Mouse (Mus musculus) forebrain, embryonic 11.5 days (tissue): Measurements from ENCODE around the gene Dtnbp1. TPM values are rescaled to one million over a fixed set of nuclear protein-coding genes. Genes with fewer than 3 reads are reported as not detected.
A peak's percentile ranks its signal among the peaks of the same experiment; 100 is the strongest.

Source experiments
- ATAC-seq: fragments of 200-750 bp; cut with Nextera tagmentation; replicated peaks from 2 replicates; pipeline ENCODE4 v1.8.0; 2017; ENCODE audit warnings: moderate TSS enrichment; ENCODE audit not compliant: low FRiP score
- DNase-seq: peaks from one replicate; pipeline ENCODE4 v3.0.0-alpha.2; 2017; ENCODE audit warnings: low spot score
- H3K27ac ChIP-seq: fragments of 300-500 bp; sonication (generic); 2 replicates; pipeline ENCODE4 v1.5.1; 2014; ENCODE audit warnings: low read depth, low read length
- H3K27me3 ChIP-seq: fragments of 300-500 bp; sonication (generic); 2 replicates; pipeline ENCODE4 v1.6.1; 2014; ENCODE audit warnings: mild to moderate bottlenecking, low read length, mixed read lengths; ENCODE audit not compliant: control insufficient read depth, insufficient read depth
- H3K36me3 ChIP-seq: fragments of 300-500 bp; sonication (generic); 2 replicates; pipeline ENCODE4 v1.6.1; 2014; ENCODE audit warnings: mild to moderate bottlenecking, low read length, moderate library complexity, mixed read lengths; ENCODE audit not compliant: control insufficient read depth, insufficient read depth
- H3K4me1 ChIP-seq: fragments of 300-500 bp; sonication (generic); replicated peaks from 2 replicates; pipeline ENCODE4 v1.6.1; 2014; ENCODE audit warnings: low read length, mixed read lengths; ENCODE audit not compliant: control insufficient read depth, insufficient read depth
- H3K4me2 ChIP-seq: fragments of 300-500 bp; sonication (generic); 2 replicates; pipeline ENCODE4 v1.6.1; 2014; ENCODE audit warnings: low read depth, mild to moderate bottlenecking, low read length, moderate library complexity, mixed read lengths; ENCODE audit not compliant: severe bottlenecking
- H3K4me3 ChIP-seq: fragments of 300-500 bp; sonication (generic); 2 replicates; pipeline ENCODE4 v1.5.1; 2014; ENCODE audit warnings: low read depth, low read length
- H3K9ac ChIP-seq: fragments of 300-500 bp; sonication (generic); 2 replicates; pipeline ENCODE4 v1.6.1; 2014; ENCODE audit warnings: low read length
- H3K9me3 ChIP-seq: fragments of 300-500 bp; sonication (generic); 2 replicates; pipeline ENCODE4 v1.6.1; 2016; ENCODE audit warnings: low read length, mixed read lengths; ENCODE audit not compliant: control insufficient read depth
- WGBS: fragments of 180-500 bp; shearing (Covaris S2); extraction: QIAGEN DNeasy Blood & Tissue Kit; methylation state at CpG from one replicate; pipeline ENCODE4 v1.1.7; 2014; 5-methylcytosine and 5-hydroxymethylcytosine counted together
- polyA plus RNA-seq: library from polyadenylated mRNA; unstranded; fragments of >200 nt; fragmentation: Nextera tagmentation; extraction: Ambion mirVana; gene quantifications from 2 replicates; pipeline ENCODE4 v1.2.1, GENCODE M21; 2014

Dtnbp1 gene
- polyA plus RNA-seq, 1 experiment from 2014 or later, result 73.3 TPM

DNA sequence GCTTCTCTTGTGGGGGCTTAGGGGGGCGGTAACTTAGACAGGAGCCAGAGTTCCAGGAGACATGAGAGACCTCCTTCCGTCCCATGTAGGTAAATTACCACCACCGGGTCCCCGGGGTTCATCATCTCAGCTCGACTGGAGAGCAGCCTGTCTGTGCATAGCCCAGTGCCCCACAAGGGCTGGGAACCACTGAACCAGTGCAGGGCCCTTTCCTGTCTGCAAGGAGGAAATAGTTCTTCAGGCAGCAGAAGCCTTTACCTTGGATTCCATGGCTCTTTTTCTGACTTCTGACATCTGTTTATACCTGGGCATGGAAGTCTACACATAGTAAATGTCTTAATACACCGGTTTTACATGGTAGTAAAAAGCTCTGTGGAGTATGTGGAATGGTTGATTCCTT, 5.8 kb upstream of the Dtnbp1 start:
- no peak overlapping the region for H3K4me2 ChIP-seq
- H3K4me3 ChIP-seq, result no peak overlapping the region
- H3K27ac ChIP-seq, result no peak overlapping the region
- H3K9me3 ChIP-seq, result no peaks in the 10 kb centered on the region
- H3K9ac ChIP-seq, result no peak overlapping the region
- no peak for DNase-seq
- no peak for ATAC-seq
- WGBS, result 87% methylated on average over 6 of the region's 6 CpGs
- H3K27me3 ChIP-seq, result no peaks in the 10 kb centered on the region
- peaks cover under 1% of the 10 kb centered on the region; the same call in 1 of the 2 replicates for H3K4me1 ChIP-seq
- H3K36me3 ChIP-seq, result no peaks in the 10 kb centered on the region

DNA sequence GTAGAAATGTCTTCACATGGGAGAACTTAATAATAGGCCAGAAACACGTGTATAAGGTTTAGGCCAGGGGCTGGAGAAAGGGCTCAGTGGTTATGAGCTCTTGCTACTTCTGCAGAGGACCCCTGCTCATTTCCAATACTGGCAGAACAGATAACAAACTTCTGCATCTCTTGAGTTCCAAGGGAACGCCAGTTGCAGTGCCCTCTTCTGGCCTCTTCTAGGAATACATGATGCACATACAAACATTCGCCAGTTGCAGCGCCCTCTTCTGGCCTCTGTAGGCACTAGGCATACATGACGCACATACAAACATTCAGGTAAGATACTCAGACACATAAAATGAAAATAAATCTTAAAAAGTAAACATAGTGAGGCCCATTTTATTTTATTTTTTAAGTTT, 4.5 kb upstream of the Dtnbp1 start:
- Histone ChIP-seq H3K36me3 (no peaks in the 10 kb centered on the region), H3K27me3 (no peaks in the 10 kb centered on the region), H3K27ac (no peak overlapping the region), H3K9me3 (no peaks in the 10 kb centered on the region), H3K4me2 (no peak overlapping the region), H3K4me3 (no peak overlapping the region), H3K4me1 (peaks cover 4% of the 10 kb centered on the region; the same call in 1 of the 2 replicates), H3K9ac (no peak overlapping the region)
- ATAC-seq (no peak), DNase-seq (no peak)
- WGBS, result 82% methylated on average over 5 of the region's 5 CpGs

DNA sequence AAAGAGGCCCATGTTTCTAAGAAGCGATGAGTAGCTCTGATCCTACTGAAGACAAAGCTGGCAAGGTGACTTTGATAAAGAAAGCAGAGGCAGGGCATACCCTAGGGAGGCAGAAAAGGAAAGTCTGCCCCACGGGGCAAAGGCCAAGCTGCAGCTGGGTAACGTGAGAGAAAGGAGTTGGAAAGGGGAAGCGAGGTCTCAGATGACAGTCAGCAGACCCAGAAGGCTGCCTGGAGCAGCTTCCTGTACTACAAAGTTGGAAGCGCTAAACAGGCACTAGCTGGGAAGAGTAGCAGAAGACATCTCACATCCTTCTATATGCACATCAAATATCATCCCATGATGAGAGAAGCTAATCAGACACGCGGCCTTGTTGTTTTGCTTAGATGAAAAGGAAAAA, 3.9 kb upstream of the Dtnbp1 start:
- Histone ChIP-seq H3K4me1 (peaks cover 4% of the 10 kb centered on the region; the same call in 1 of the 2 replicates), H3K4me3 (no peak overlapping the region), H3K9me3 (no peaks in the 10 kb centered on the region), H3K27ac (no peak overlapping the region), H3K9ac (no peak overlapping the region), H3K36me3 (no peaks in the 10 kb centered on the region), H3K4me2 (no peak overlapping the region), H3K27me3 (no peaks in the 10 kb centered on the region)
- WGBS, result 87% methylated on average over 7 of the region's 7 CpGs
- ATAC-seq (no peak), DNase-seq (no peak)

DNA sequence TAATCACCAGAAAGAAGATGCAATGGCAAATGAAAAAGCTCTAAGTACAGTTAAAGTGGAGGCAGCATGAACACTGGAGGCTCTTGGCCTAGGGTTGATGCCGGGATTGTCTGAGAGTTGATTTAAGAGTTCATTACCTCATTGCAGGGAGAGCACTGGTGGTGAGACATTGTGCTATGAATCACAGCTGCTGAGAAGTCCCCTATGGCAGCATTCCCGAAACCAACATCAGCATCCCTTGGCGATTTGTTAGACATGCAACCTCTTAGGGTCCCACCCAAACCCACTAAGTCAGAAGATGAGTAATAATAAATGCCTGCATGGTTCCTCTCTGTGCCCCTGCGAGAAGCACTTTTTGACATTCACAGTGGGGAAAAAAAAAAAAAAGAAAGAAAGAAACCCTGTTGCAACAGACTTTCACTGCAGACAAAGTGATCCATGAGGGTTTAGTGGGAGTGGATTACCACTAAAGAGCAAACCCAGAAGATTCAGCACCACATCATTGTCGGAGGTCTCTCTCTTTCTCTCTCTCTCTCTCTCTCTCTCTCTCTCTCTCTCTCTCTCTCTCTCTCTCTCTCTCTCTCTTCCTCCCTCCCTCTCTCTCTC, 3.1 kb upstream of the Dtnbp1 start:
- no peaks in the 10 kb centered on the region for H3K27me3 ChIP-seq
- WGBS, result 86% methylated on average over 5 of the region's 5 CpGs
- no peak for ATAC-seq

DNA sequence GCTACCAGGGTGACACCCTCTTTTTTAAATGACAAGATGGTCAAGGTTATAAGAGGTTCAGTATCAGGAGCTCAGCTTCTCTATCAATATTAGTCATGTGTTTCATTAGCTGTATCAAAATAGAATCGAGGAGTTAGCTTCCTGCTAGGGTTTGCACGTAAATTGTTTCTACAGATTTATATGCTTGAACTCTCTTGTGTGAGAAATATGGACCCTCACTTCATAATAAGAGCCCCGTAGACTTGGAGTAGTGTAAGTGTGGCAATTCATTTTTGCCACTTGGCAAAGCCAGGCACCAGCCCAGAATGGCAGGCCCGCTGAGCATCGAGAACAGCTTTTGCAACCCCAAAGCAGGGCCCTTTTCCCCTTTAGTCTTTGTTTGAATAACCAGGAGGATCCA, 1.1 kb upstream of the Dtnbp1 start:
- H3K4me1 ChIP-seq, result peaks cover 5% of the 10 kb centered on the region; the same call in 1 of the 2 replicates
- H3K27ac ChIP-seq, result no peak overlapping the region
- no peak overlapping the region for H3K4me3 ChIP-seq
- DNase-seq (no peak), ATAC-seq (no peak)
- H3K36me3 ChIP-seq, result no peaks in the 10 kb centered on the region
- H3K9ac ChIP-seq, result no peak overlapping the region
- no peaks in the 10 kb centered on the region for H3K27me3 ChIP-seq
- WGBS, result 69% methylated on average over 5 of the region's 5 CpGs
- H3K4me2 ChIP-seq, result no peak overlapping the region; the same call in 1 of the 2 replicates
- H3K9me3 ChIP-seq, result no peaks in the 10 kb centered on the region

More for the DNA sequence above, 3.1 kb upstream of the Dtnbp1 start:
- H3K27ac ChIP-seq, result no peak overlapping the region
- no peak for DNase-seq
- H3K4me2 ChIP-seq, result no peak overlapping the region
- H3K9me3 ChIP-seq, result no peaks in the 10 kb centered on the region
- H3K4me1 ChIP-seq, result peaks cover 5% of the 10 kb centered on the region; the same call in 1 of the 2 replicates
- H3K4me3 ChIP-seq, result no peak overlapping the region
- no peak overlapping the region for H3K9ac ChIP-seq
- no peaks in the 10 kb centered on the region for H3K36me3 ChIP-seq

DNA sequence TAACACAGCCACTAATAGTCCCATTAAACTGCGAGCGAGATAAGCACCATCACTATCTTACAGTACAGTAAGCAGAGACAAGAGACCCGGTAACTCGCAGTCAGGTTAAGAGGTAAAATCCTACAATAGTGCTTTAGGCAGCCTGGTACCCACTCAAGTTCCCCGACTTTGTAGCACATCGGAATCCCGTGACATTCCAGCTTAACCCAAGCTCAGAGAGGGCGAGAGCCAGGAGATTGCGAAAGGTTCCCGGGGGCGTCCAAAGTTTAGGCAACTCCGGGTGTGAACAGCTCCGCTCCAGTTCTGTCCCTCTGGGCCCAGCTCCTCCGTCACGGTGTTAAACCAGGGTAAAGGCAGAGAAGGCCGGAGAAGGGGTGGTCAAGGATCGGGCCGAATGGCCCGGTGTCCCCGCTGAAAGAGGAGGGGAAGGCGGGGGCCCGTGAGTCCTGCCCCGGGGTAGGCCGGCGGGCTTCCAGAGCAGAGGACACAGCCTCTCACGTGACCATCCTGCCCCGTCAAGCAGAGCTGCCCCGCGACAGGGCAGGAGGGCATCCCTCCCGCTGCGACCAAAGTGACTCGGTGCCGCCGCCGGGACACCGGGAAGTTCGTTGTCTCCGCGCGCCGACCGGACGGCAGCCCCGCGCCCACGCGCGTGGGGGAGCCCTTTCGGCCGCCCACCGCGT, 578 bp downstream of the Dtnbp1 start:
- under 1% methylated on average over 49 of the region's 52 CpGs for whole genome bisulfite sequencing
- ATAC-seq (peak; percentile 85), DNase-seq (peak; percentile 82)
- H3K4me2 ChIP-seq, result peak overlapping the region; percentile 84
- H3K4me3 ChIP-seq, result peak overlapping the region; percentile 79
- H3K9ac ChIP-seq, result peak overlapping the region; percentile 83
- H3K4me1 ChIP-seq, result peaks cover 5% of the 10 kb centered on the region; the same call in 1 of the 2 replicates
- H3K36me3 ChIP-seq, result no peaks in the 10 kb centered on the region
- no peaks in the 10 kb centered on the region for H3K9me3 ChIP-seq
- H3K27ac ChIP-seq, result no peak overlapping the region
- no peaks in the 10 kb centered on the region for H3K27me3 ChIP-seq

DNA sequence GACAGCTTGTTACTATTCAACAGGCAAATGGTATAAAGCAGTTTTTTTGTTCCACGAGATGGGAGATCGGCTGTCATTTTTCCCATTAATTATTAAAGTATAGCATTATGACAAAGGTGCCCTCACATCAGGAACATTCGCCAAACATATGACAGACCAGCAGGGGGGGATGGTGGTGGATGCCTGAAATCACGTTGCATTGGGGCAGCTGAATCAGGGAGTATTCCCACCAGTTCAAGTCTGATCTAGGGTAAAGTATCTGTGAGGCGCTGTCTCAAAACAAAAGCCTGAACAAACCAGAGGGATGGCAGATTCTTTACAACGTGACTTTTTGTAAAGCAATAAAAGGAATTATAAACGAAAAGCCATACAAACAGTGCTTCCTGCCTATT, 1.1 kb downstream of the Dtnbp1 start:
- 23% methylated on average over 7 of the region's 7 CpGs for WGBS
- no peak for ATAC-seq
- peak; percentile 66 for DNase-seq
- no peaks in the 10 kb centered on the region for H3K9me3 ChIP-seq
- peak overlapping the region; percentile 79 for H3K4me3 ChIP-seq
- peak overlapping the region; percentile 84 for H3K4me2 ChIP-seq
- no peak overlapping the region for H3K27ac ChIP-seq
- peaks cover 5% of the 10 kb centered on the region; the same call in 1 of the 2 replicates for H3K4me1 ChIP-seq
- H3K9ac ChIP-seq, result peak overlapping the region; percentile 83; the same call in 1 of the 2 replicates
- no peaks in the 10 kb centered on the region for H3K36me3 ChIP-seq
- no peaks in the 10 kb centered on the region for H3K27me3 ChIP-seq

DNA sequence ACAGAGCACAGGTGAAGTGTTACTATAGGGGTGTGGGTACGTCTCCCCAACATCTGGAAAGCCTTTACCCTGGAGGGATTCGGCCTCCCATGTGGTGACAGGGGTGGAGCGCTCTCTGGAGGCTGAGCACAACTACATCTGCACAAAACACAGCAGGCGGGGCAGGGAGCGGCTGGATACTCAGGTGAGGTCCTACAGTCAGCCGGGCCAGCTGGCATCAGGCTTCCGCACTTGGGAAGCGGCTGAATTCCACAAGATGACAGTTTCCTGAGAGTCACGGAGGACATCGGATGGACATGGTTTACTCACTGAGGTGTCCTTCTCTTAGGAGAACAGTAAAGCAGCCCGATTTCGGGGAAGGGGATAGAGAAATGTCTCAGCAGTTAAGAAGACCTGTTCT, 2.7 kb downstream of the Dtnbp1 start:
- Histone ChIP-seq H3K4me2 (no peak overlapping the region), H3K9me3 (no peaks in the 10 kb centered on the region), H3K4me3 (no peak overlapping the region), H3K27ac (no peak overlapping the region), H3K27me3 (no peaks in the 10 kb centered on the region), H3K36me3 (no peaks in the 10 kb centered on the region), H3K9ac (no peak overlapping the region), H3K4me1 (peaks cover 5% of the 10 kb centered on the region; the same call in 1 of the 2 replicates)
- 90% methylated on average over 12 of the region's 12 CpGs for WGBS
- no peak for ATAC-seq
- DNase-seq, result no peak
